Mouse (Mus musculus) left cerebral cortex, postnatal 14 days (tissue): Measurements from ENCODE around the gene Shisa3. TPM values are rescaled to one million over a fixed set of nuclear protein-coding genes. Genes with fewer than 3 reads are reported as not detected.

Experiments
- DNase-seq, 2 experiments: peaks; one replicate each; pipeline ENCODE4 v3.0.0; 2021 to 2022; ENCODE audit warnings: low spot score in 2 of 2, mixed read lengths in 1 of 2
- intact Hi-C: fragments of 180-260 bp; cut with DNase I; formaldehyde crosslinking; loops from one replicate; pipeline ENCODE4 v1.15.1; 2025
- long read RNA-seq, 2 experiments: library from polyadenylated mRNA; stranded (forward); transcript quantifications; one replicate each; pipeline ENCODE4 v2.0.0; 2021
- total RNA-seq, 2 experiments: library from RNA; stranded (reverse); gene quantifications; 2 replicates each; pipeline ENCODE4 v1.2.3; 2021

Shisa3 gene
- 1 to 10 TPM; 1.7 TPM for total RNA-seq
- long read RNA-seq, experiment 1, transcript Shisa3-201 (2 exons, 3,760 nt) = major isoform, 7 of 11 reads
- long read RNA-seq, experiment 1, partial matches to known transcripts = 0 of 11 reads
- long read RNA-seq, experiment 1, other reads (novel, unspliced or antisense) = 4 of 11 reads
- long read RNA-seq, experiment 2, partial matches to known transcripts = 1 of 8 reads
- long read RNA-seq, experiment 2, other reads (novel, unspliced or antisense) = 4 of 8 reads

DNA sequence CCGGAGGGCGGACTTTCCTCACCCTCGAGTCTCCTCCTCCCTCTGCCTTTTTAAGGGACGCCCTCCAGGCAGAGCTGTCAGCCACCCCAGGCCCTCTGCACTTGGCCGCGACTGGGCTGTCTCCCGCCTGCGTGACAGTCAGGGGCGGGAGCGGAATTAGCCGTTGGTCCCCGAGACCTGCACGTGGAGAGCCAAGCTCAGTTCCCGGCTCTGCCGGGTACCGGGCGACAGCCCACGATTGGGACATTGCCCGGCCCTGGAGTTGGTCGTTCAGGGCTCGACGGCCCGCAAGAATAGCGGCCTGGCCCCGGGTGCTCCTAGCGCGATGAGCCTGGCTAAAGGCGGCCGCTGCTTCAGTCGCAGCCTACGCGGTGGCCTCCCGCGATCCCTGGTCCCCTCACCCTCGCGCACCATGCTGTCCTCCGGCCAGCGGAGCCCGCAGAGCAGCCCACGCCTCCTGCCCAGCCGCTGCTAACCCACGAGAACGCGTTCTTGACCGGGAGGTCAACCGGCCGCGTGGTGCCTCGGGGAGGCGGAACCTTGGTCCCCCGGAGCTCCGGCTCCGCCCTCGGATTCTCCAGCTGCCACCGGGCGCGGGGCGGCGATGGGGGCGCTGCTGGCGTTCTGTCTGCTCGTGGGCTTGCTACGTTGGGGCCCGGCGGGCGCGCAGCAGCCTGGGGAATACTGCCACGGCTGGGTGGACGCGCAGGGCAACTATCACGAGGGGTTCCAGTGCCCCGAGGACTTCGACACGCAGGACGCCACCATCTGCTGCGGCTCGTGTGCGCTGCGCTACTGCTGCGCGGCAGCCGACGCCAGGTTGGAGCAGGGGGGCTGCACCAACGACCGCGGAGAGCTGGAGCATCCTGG, at the start of gene Shisa3:
TSS of gene Shisa3 (plus strand) at position 79 of the 870 bp plus-strand sequence.
- no peak for DNase-seq
- intact Hi-C loops = loop anchor here (10.0 kb wide), 1 partner anchor 513 kb away; the partner anchor contains the start of gene Phox2b

DNA sequence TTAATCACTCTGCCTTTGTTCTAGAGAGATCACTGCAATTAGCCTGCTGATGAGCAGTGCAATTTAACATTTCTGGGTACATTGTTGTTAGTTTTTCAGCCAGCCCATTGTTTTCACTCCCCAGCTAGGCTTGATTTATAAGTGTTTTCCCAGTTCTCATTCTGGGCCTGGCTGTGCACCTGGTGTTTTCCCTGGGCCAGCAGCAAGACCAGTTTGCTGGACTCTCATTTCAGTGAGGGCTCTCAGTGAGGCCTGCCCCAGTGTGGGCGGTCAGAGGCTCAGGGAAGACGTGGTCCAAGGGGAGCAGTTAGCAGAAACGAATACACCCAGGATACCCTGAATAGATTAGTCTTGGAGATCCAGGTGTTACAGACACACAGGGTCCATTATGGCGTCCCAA, 49.0 kb upstream of the Shisa3 start:
- intact Hi-C loops = no loop called here
- no peak for DNase-seq

DNA sequence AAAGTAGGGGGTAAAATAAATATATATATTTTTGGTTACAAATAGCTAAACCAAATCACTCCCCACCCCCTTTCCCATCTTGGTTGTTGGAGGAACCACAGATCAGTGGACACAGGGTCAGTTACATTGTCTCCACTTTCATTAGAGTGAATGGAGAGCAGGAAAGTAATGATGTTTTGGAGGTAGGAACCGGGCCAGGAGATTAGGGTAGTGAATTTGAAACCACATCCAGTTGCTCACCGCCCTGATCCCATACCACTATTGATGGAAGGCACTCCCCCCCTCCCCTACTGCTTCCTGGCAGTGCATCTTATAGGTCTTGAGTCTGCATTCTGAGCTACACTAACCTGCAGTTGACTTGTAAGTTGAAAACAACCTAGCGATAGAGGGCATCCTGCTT, 48.6 kb upstream of the Shisa3 start:
- intact Hi-C loops = no loop called here
- no peak for DNase-seq

DNA sequence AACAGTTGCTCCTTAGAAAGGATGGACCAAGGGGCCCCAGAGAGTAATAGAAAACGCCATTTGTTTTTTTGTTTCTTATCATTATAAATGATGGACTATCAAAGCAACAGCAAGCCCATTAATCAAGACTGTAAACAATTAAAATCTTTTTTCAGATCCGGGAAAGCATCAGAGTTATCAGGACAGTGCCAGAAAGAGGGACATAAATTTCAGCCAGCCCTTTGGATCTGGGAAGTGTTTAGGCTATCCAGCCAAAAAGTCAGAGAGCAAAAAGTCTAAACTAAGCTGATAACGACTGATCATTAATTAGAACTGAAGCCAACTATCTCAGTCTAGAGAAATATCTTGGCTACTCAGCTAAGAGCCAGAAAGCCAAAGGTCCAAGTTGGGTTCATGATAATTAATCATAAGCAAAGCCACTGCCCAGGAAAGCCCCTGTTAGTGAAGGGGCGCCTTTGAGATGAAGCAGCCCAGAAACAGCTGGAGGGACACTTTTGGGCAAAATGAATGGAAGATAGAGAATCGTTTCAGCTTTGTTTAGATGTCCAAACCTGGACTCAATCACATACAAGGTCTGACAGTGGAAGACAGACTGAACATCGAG, 35.0 kb upstream of the Shisa3 start:
- intact Hi-C loops = no loop called here
- DNase-seq = no peak

DNA sequence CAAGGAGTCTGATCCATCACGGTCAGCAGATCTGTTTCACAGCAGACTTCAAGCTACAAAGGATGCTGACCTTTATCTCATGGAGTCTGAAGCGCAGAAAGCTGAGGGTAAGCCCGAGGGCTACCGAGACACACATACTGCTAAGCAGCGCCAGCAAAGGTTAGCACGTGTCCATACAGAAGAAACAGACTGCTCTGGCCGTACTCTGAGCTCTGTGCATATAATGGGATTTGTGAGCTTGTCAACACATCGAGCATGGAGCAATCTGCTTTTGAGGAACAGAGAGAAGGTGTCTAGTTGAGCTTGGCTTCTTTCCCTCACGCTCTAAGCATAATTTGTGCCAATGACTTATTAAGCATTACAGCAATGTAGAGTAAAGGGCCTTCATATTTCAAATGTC, 33.6 kb upstream of the Shisa3 start:
- intact Hi-C loops = no loop called here
- no peak for DNase-seq

DNA sequence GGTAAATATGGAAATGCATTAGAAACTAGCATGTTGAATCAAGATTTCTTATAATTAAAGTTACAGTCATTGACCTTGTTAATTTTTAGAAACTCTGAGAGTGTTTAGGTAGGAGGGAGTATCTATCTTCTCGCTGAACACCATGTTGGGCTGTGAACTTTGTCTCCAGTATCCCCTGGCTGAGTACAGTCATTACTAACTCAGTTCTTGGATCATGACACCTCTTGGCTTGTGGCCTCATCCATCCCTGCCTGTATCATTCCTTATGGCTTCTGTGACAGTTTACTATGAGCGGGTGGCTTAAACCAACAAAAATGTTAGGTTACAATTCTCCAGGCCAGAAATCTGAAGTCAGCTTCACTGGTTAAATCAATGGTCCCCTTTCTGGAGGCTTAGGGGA, 32.0 kb upstream of the Shisa3 start:
- no peak for DNase-seq
- intact Hi-C loops = no loop called here

DNA sequence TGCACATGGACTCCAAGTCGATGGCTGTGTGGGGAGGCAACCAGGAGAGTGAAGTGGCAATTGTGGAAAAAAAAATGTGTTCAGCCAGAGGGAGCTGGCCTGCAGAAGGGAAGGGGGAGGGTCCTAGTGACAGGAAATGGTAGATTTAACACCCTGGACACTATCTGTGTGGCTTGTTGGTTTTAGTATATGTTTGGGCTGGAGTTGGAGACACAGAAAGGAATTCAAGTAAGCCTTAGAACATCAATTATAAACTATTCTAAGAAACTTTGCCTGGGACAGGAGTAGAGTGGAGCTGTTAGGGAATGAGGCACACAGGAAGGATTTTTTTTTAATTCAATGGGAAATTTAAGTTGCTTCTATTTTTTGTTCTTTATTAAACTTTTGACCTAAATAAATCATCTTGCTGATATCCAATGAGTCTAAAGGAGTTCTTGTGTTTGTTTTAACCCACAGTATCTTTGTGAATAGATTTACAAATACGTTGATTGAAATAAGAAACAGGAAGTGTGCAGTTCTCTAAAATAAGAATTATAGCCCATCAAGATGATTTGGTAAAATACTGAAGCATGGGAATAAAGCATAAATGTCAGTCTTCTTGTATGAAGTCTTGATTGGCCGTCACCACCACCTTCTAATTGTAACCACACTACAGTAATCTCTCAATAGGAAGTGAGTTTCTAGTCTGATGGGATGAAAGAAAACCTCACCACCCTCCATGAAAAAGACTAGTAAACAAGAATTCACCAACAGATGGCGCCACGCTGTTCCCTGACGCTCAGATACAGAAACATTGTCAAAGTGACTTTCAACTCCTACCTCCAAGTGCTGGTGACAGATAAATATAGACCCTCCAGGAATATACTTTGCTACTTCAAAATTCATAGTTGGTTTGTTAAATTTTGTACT, 27.7 kb upstream of the Shisa3 start:
- intact Hi-C loops = no loop called here
- peak; percentile 22 to 33 for DNase-seq

DNA sequence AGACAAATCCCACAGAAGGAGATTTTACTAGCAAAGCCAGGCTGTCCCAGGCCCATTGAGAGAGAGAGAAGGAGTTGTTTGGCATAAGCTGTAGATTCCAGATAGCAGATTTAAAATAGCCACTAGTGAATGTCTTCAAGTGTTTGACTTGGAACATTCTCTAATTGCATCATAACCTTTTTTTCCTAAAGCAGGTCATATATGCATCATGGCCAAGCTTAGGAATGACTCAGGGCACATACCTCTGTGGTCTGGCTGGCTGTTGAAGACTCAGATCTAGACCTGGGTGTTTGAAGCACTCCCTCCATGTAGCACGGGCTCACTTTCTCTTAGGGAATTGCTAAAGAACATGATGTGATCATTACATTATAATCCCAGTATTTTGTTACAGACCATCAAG, 12.6 kb upstream of the Shisa3 start:
- intact Hi-C loops = no loop called here

DNA sequence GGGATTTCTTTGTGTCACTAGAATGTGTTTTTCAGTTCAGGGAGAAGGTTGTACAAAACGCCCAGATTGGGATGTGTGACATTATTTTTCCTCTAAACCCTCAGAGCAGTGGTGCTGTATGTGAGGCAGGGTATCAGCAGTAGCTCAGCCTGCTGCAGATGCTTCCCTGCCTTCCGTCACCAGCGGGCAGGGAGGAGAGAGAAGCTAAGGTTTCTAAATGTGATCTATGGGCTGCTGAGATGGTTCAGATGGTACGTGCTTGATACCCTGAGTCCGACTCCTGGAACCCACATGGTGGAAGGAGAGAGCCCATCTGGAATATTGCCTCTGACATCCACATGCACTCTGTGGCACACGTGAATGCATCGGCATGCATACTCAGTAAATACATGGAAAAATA, 12.1 kb upstream of the Shisa3 start:
- DNase-seq = no peak
- intact Hi-C loops = no loop called here

More for the DNA sequence above, 12.6 kb upstream of the Shisa3 start:
- no peak for DNase-seq

DNA sequence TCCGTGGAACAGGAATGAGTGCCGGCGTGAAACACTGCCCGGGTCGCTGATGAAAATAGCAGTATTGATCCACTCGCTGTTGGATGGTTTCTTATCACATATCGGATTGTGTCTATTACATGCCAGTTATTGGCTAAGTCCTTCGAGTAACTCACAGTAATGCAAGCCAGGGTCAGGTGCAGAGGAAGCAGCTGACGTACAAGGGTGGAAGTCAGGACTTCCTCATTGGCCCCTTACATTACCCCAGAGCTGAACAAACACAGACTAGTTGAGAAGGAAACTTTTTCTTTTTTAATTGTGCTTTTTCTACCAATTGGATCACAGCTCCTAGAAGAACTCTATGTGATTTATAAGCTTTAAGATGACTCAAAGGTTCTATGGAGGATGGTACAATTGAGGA, 7.7 kb upstream of the Shisa3 start:
- no peak for DNase-seq
- intact Hi-C loops = loop anchor here (10.0 kb wide), 1 partner anchor 505 kb away; the partner anchor contains the start of gene Phox2b

DNA sequence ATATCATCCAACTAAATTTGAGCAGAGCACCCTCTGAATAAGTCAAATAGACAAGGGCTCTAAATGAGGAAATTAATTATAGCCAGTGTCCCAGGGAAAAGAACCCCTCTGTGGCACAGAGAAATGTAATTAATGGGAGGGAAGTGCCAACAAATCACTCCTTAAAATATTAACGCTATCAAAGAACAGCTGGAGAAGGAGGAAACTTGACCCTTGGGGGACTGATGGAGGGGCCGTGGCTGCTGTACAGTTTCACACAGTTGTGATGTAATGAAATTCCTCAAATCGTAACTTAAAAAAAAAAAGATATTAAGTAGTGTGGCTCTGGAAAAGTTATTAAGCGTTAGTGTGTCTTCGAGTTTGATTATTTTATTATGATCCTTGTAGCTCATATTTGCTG, 1.7 kb upstream of the Shisa3 start:
- intact Hi-C loops = loop anchor here (10.0 kb wide), 1 partner anchor 511 kb away; the partner anchor contains the start of gene Phox2b
- DNase-seq = no peak

DNA sequence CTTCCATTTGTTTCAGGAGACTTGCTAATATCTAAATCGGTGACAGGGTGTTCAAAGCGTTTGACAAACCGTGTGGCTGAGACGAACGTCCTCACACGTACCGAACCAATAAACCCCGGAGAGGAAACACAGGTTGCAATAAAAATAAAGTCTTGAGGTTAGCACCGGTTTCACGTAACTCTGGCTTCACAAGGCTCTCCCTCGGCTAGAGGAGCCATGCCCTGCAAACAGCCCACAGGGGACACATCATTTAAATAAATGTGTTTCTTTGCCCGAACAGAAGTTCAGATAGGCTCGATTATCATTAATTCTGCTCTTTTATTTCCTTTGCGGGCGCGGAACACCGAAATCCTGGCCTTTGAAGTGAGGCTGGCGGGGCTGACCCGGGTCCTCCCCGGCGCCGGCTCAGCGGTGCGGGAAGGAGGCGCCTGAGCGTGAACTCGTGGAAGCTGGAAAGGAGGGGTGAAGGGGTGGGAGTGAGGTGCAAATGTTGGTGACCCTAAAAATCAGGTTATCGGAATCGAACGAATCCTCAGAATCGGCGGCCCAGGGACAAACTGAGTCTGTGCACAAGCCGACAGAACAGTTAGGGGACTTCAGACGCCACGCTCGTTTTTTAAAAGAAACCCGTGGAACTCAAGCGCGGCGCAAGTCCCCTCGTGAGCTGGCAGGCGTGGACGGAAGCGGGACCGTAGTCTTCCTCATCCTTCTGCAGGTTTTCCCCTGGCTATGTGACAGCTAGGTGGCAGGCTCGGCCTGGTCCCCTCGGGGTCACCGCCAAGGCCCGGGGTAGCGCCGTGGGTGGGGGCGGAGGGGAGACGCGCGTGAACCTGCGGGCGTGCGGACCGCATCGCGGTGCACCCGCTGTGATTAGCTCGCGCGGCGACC, 522 bp upstream of the Shisa3 start:
- DNase-seq = no peak
- intact Hi-C loops = loop anchor here (10.0 kb wide), 1 partner anchor 512 kb away; the partner anchor contains the start of gene Phox2b

DNA sequence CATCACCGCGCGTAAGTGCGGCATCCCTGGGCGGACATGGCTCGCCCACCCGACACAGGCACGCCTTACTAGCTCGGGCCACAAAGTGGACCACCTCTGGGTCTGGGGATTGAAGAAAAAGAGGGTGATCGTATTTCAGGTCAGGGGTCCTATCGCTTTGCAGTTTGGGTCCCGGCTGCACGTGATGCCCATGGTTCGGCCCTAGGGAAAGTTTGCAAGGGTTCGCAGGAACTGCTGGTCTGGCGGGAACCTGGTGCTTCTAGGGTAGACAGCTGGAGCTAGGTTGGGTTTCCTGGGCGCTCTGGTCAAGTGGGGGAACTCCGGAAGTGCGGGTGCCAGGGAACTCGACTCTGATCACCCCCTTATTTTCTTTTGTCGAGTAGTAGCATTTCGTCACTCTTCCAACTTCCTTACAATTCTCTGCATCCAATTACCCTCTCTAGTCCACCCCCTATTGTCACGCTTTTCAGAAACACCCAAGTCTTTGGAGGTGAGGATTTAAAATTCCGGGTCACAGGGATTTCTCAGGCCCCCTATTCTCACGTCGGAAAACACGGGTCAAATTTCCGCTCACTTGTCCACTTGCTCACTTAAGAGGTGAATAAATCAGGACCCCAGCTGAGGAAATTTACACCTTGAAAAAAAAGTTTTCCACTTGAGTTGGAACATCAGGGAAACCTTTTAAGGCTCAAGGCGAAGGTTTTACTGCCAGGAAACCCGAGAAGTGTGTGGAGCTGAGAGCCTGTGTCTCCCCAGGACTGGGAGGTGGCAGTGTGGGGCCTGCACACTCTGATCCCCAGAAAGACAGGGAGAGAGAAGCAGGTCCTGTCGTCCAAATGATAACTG, 1.2 kb downstream of the Shisa3 start:
- intact Hi-C loops = loop anchor here (10.0 kb wide), 1 partner anchor 514 kb away; the partner anchor contains the start of gene Phox2b
- DNase-seq = no peak

DNA sequence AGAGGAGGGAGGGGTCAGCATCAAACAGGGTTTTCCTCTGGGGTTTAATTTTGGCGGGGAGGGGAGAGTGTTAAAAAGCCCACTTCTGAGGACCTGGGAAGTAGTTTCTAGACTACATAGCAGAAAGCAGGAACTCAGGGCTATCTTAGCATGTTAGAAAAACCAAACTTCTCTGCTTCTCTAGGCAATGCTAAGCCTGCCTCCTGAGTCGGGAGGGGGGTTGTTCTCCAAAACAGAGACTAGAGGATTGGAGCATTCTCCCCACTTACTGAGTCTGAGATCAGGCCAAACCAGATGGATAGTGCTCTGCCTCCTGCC, 1.8 kb downstream of the Shisa3 start:
- intact Hi-C loops = loop anchor here (10.0 kb wide), 1 partner anchor 515 kb away; the partner anchor contains the start of gene Phox2b

DNA sequence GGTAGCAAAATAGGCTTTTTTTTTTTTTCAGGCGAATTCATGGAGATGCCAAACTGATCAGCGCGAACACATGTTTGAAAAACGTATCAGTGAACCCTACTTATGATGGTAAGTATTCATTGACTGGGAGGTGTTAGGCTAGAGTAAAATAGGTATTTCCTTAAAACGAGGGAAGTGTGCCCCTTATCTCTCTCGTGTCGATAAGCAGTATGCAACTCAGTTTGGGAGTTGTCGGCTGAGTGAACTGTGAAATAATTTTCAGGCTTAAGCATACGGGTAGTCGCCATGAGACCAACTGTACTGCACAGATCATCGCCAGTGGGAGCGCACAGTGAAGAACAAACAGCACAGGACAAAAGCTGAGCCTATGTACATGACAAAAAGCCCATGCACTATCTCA, 13.5 kb downstream of the Shisa3 start:
- intact Hi-C loops = loop anchor here (5.0 kb wide), 1 partner anchor 89 kb away; no protein-coding TSS in a partner anchor
- DNase-seq = no peak

More for the DNA sequence above, 1.8 kb downstream of the Shisa3 start:
- no peak for DNase-seq

DNA sequence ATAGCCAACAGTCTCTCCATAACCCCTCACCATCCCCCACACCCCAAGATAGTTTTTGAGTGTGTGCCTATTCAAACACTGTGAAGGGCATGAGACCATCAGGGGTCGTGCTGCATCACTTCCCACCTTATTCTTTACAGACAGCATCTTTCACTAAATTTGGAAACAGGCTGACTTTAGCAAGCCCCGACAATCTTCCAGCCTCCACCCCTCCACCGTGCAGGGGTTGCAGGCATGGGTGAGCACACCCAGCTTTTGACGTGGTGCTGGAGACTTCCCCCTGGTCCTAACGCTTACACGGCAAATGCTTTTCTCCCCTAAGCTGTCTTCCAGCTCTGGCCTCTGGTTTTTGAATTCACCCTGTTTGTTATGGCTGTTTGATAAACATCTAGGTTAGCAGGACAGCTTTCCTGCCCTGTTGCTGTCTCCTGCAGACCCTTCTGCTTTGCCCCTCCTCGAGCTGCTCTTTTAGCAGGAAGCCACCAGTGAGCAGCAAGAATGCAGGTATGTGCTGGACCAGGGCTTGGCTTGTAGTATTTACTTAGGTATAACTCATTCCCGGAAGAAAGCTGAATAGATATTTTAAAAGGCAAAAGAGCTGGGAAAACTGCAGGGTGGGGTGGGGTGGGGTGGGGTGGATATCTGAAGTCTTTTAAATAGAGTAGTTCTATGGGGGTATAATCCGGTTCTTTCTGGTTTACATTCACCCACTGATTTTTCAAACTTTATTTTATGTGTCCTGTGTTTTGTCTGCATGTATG, 20.7 kb downstream of the Shisa3 start:
- intact Hi-C loops = no loop called here
- no peak for DNase-seq

DNA sequence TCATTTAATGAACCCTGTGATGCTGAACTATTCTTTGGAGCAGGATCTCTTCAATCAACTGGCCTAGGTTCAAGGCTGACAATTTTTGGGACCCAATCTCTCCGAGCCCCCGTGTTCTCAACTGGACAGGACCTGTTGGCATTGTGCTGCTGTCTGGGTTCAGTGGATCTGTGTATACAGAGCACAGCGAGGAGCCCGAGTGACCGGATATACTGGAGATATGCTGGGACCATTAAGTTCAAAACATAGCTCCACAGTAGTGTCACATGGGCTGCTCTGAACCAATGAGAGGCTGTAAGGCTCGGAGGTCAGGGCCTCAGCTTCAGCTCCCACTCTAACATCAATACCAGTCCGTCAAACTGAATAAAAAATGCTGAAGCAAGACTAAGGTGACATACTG, 21.8 kb downstream of the Shisa3 start:
- no peak for DNase-seq
- intact Hi-C loops = no loop called here
